Mouse (Mus musculus): Measurements from ENCODE around the gene Mus81. TPM values are rescaled to one million over a fixed set of nuclear protein-coding genes. Genes with fewer than 3 reads are reported as not detected.
A peak's percentile ranks its signal among the peaks of the same experiment; 100 is the strongest.

Gene Mus81
- total RNA-seq, 4 experiments from 2014 or later, result 15.8 to 27.3 (median 21.9) TPM

DNA sequence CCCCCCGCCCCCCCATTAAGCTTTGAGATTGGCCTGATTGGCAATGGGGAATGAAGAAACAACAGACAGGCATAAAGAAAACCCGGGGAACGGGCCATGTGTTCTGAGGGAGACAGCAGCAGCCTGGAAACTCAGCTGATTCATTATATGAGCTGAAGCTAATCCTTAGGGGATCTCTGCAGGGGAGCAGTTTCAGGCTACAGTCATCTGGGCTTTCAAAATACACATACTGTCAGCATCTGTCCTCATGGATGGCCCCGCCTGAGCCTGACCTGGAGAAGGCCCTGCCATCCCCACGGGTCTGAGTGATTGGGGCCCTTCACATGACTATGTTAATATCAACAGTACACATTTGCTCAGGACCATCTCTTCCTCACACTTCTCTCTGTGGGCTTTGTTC lies 16.4 kb downstream of the Mus81 start:
- DNase-seq (ENCODE audit: low spot score), result no peak

- no peak for DNase-seq (ENCODE audit: low spot score)
Observed at GRCm38 (mm10) chr19:5468374-5468773, 19.8 kb downstream of the Mus81 start, which contains the start of gene Ctsw. Gene Ctsw (minus strand): TSS chr19:5468507.

DNA sequence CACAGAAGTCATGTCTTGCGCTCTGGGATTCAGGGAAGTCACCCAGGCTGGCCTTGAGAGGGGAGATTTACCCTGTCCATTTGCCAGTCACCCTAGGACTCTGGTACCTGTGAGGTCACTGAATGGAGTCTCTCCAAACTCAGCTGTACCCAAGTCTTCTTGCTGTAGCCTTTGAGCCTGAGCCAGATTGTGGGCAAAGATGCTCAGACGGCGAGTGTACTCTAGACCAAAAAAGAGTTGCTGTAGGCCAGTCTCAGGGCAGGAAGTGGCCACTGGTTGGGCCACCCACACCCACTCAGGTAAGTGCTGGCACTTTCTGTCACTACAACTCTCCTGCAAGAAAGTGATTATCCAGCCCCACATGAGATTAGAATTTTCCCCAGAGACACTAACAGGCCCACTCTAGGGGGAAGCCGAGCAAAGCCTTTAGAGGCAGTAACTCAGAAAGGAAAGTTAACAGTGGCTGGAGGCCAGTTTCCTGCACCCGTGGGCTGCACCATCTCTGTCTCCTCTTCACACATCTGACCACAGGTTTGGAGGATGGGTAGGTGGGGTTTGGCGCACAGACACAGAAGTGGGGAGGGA lies 21.2 kb downstream of the Mus81 start:
- no peak for DNase-seq (ENCODE audit: low spot score)

DNA sequence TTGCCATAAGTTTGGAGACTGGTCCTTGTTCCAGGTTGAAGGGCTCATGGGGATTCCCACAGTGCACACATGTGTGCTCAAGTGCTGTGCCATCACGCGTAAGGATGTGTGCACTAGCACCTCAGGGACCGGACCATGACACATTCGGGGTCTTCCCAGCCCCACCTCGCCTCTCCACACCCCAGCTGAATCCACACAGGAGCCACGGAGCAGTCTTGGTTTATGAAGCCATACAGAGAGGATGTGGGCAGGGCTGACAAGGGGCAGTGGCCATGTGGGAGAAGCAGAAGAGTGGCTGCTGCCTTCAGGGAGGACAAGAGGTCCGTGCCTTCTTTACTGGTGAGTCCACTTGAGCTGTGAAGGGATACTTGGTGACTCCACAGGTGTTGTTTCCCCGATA lies 23.2 kb downstream of the Mus81 start:
- no peak for DNase-seq (ENCODE audit: low spot score)

GRCm38 (mm10) chr19:5463791-5464562 lies 24.2 kb downstream of the Mus81 start:
- no peak for DNase-seq (ENCODE audit: low spot score)

DNA sequence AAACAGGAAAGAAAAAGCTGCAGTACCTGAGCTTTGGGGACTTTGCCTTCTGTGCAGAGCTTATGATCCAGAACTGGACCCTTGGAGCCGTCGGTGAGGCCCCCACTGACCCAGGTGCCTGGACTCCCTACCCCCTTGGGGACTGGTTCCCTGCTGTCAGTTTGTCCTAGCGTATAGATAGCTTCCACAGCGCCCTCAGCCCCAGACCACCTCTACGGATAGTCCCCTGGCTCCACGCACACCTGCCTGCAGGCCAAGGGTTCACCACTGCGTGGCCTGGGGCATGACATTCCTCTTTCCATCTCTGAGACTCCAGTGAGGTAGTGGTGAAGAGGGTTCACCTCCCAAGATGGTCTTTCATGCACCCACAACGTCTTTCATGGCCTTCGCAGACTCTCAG lies 25.0 kb downstream of the Mus81 start:
- no peak for DNase-seq (ENCODE audit: low spot score)

DNA sequence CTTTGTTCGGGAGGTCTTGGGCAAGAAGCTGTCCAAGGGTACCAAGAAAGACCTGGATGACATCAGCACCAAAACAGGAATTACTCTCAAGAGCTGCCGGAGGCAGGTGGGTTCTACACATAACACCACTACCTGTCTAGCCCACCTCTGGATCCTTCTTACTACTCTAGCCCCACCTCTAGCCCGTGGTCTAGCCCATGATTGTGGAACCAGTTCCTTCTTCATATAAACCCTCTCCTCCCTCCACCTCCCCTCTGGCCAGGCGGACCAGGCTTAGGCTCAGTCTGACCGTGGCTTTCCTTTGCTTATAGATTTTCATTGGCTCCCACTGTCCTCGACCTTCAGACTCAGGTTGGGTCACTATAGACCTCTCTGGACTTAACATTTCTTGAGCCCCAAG lies 26.8 kb downstream of the Mus81 start:
- DNase-seq (ENCODE audit: low spot score), result no peak

GRCm38 (mm10) chr19:5460465-5460911 lies 27.7 kb downstream of the Mus81 start, which contains the start of gene Fibp:
Gene Fibp (plus strand): TSS chr19:5460615.
- DNase-seq (ENCODE audit: low spot score), result peak; percentile 86

- no peak for DNase-seq (ENCODE audit: low spot score)
Observed at GRCm38 (mm10) chr19:5459896-5460295, 28.3 kb downstream of the Mus81 start.

DNA sequence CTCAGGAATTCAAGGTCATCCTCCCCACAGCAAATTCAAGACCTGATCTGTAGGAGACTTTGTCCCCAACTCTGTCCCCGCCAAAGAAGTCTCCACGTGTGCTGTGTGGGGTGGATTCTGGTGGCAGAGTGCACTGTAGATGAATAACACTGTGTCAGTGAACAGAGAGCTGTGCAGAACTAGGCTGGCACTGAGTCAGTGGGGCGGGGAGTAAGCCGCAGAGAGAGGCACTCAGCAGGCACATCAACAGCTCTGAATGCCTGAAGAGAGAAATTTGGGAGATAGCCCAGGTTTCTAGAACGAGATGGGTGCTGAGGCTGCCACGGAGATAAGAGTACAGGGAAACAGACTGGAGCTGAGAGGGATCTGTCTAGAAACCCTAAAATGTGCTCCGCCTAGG lies 29.2 kb downstream of the Mus81 start:
- DNase-seq (ENCODE audit: low spot score), result no peak

DNA sequence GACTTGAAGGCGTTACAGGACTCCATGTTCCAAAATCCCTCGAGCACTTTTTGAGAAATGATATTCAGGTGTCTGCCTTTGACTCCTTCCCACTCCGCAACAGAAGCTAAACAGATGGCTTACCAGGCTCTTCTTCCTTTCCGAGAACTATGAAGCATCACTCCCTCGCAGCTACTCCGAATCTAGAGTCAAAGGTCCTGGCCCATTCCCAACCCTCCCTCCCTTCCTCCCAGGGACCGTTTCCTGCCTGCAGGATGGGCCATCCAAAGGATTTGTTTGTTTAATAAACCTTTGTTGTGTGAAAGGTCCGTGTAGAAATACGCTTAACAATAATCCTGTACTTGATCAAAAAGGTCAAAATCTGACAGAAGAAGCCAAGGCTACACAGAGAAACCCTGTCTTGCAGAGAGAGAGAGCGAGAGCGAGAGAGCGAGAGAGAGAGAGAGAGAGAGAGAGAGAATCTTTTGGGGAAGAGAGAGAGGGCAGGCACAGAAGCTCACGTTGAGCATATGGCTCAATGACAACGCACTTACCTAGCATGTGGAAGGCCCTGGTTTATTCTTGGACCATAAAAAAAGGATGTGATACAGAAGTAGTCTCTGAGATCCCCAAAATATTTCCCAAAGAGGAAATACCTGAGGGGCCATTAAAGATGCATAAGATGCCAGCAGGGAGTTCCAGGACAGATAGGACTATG lies 30.3 kb downstream of the Mus81 start, which contains the start of gene Ccdc85b:
Gene Ccdc85b, minus strand, starts transcription at position 149 of the 697 bp plus-strand sequence.
- no peak for DNase-seq (ENCODE audit: low spot score)

- peak; percentile 95 for DNase-seq (ENCODE audit: low spot score)
Observed at GRCm38 (mm10) chr19:5456922-5457745, 31.1 kb downstream of the Mus81 start.

GRCm38 (mm10) chr19:5456241-5456921 lies 31.8 kb downstream of the Mus81 start:
- DNase-seq (ENCODE audit: low spot score), result peak; percentile 74

GRCm38 (mm10) chr19:5455568-5455967 lies 32.6 kb downstream of the Mus81 start:
- DNase-seq (ENCODE audit: low spot score), result no peak

DNA sequence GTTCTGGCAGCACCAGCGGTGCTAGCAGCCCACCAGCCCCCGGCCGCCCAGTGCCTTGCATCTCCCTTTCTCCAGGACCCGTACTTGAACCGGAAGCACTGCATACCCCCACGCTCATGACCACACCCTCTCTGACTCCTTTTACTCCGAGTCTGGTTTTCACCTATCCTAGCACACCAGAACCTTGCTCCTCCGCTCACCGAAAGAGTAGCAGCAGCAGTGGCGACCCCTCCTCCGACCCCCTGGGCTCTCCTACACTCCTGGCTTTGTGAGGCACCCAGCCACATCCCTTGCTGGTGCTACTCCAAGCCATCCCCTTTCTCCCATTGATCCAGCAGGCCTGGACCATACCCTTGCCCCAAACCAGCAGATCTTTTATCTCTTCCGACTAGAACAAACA lies 33.2 kb downstream of the Mus81 start:
- no peak for DNase-seq (ENCODE audit: low spot score)

- DNase-seq (ENCODE audit: low spot score), result no peak
Observed at GRCm38 (mm10) chr19:5451766-5452165, 36.4 kb downstream of the Mus81 start.

- DNase-seq (ENCODE audit: low spot score), result no peak
Observed at GRCm38 (mm10) chr19:5449673-5450072, 38.5 kb downstream of the Mus81 start.

- no peak for DNase-seq (ENCODE audit: low spot score)
Observed at GRCm38 (mm10) chr19:5448354-5449150, 39.6 kb downstream of the Mus81 start.

DNA sequence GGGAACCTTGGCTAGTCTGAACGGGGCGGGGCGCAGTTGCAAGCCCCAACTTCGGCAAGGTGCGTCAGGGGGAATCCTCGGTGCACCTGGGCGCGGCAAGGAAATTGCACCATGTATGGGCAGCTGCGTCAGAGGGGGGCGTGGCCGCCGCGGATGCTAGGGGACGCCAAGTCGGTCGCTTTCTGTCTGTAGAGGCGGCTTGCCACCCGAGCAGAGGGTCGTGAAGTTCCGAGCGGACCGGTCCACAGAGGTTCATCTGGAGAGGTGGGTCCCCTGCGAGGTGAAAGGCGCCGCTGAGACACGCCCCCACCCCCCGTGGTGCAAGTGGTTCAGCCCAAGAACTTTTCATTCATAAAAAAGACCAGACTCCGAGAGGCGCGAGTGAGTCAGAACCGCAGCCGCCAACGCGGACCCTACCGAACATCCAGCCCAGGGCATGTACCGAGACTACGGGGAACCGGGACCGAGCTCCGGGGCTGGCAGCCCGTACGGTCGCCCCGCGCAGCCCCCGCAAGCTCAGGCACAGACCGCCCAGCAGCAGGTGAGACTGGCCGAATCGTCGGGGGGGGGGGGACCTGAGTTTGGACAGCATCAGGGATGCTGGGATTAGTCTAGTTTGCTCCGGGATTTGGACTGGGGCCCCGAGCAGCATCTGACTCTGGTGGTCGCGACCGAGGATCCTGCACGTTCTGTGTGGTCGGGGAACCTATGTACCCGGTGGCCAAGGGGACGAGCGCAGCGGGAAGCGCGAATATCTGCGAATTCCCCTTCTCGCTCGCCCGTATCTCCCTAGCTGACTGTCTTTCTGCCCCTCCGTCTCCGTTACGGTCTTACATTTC lies 40.5 kb downstream of the Mus81 start, which contains the start of gene Fosl1:
Gene Fosl1, plus strand, starts transcription at position 33 of the 839 bp plus-strand sequence.
- no peak for DNase-seq (ENCODE audit: low spot score)

Measured in heart, adult 8-10 months (tissue).